Mouse (Mus musculus) ES-Bruce4 (cell line): ENCODE measurements around the gene Mllt10.

ENCODE experiments used
- CTCF ChIP-seq: IDR thresholded peaks from one replicate; pipeline ENCODE4 v1.8.1; 2011; ENCODE audit warnings: low read depth, low read length
- EP300 ChIP-seq: IDR thresholded peaks from 2 replicates; pipeline ENCODE4 v1.6.1; 2011; ENCODE audit warnings: low read depth, low read length; ENCODE audit not compliant: insufficient read depth
- POLR2A ChIP-seq: IDR thresholded peaks from one replicate; pipeline ENCODE4 v1.8.1; 2011; ENCODE audit warnings: low read length; ENCODE audit not compliant: insufficient read depth

- TF ChIP-seq CTCF, result no peak
- TF ChIP-seq EP300, result no peak
- no peak for TF ChIP-seq POLR2A
Observed at GRCm38 (mm10) chr2:18232883-18233567, 178.0 kb downstream of the Mllt10 start.
